9 mouse cellular contexts compared by ENCODE assay signal in genomic region chr12:79131706-79132460, GRCm38 (mm10). TPM values are rescaled to one million over a fixed set of nuclear protein-coding genes. Genes with fewer than 3 reads are reported as not detected.
DNase-seq lines count a peak whose midpoint lies in the region; ATAC-seq and TF ChIP-seq lines count a peak whose summit lies in the region.
"Had no signal": no experiment of that assay in that cellular context is flagged by ENCODE, and none has a peak within 500 bp of the region (broad histone marks: within the 10 kb centered on the region; RNA-seq: fewer than 3 reads in every experiment).

No protein-coding gene starts in this region.

- H3K9ac ChIP-seq in heart, embryonic 13.5 days = no peak overlapping the region
- 0 out of 2 replicates have a peak overlapping the region, but pooled peaks have one; percentile 20 for H3K9ac ChIP-seq in embryonic facial prominence, embryonic 12.5 days
- no peak overlapping the region for H3K9ac ChIP-seq in intestine, postnatal 0 days (ENCODE audit: low read depth, low read length)

- no peak for ATAC-seq in heart, embryonic 13.5 days (ENCODE audit: extremely low read depth, insufficient number of reproducible peaks, low FRiP score, low TSS enrichment)
- ATAC-seq in embryonic facial prominence, embryonic 12.5 days (ENCODE audit: insufficient number of reproducible peaks, insufficient read depth, low FRiP score, low TSS enrichment) = no peak
- no peak for ATAC-seq in intestine, postnatal 0 days
- peak; percentile 78; the same call in 1 of the 2 replicates for ATAC-seq in monocyte, adult 5-6 weeks (replicated peaks; ENCODE audit: insufficient number of reproducible peaks, low FRiP score, low TSS enrichment, poor library complexity, severe bottlenecking)
- no peak for ATAC-seq in erythroblast, adult 5-6 weeks (replicated peaks; ENCODE audit: low FRiP score, poor library complexity, severe bottlenecking)

- H3K4me1 ChIP-seq in heart, embryonic 13.5 days = peaks cover 23% of the 10 kb centered on the region
- H3K4me1 ChIP-seq in embryonic facial prominence, embryonic 12.5 days = peaks cover 4% of the 10 kb centered on the region; the same call in 1 of the 2 replicates
- H3K4me1 ChIP-seq in intestine, postnatal 0 days (replicated peaks; ENCODE audit: control insufficient read depth, insufficient read depth, low read length) = peaks cover 6% of the 10 kb centered on the region; the same call in 1 of the 2 replicates

- peak overlapping the region; percentile 55; the same call in 1 of the 2 replicates for H3K4me3 ChIP-seq in heart, embryonic 13.5 days
- peak overlapping the region; percentile 44; the same call in 1 of the 2 replicates for H3K4me3 ChIP-seq in embryonic facial prominence, embryonic 12.5 days
- no peak overlapping the region for H3K4me3 ChIP-seq in intestine, postnatal 0 days (ENCODE audit: low read depth, low read length)

- H3K9me3 ChIP-seq in heart, embryonic 13.5 days = no peaks in the 10 kb centered on the region
- no peaks in the 10 kb centered on the region for H3K9me3 ChIP-seq in embryonic facial prominence, embryonic 12.5 days
- H3K9me3 ChIP-seq in intestine, postnatal 0 days (ENCODE audit: control insufficient read depth) = no peaks in the 10 kb centered on the region

- H3K27me3 ChIP-seq in heart, embryonic 13.5 days (replicated peaks) = peaks cover 51% of the 10 kb centered on the region
- H3K27me3 ChIP-seq in embryonic facial prominence, embryonic 12.5 days = peaks cover 34% of the 10 kb centered on the region
- peaks cover 30% of the 10 kb centered on the region for H3K27me3 ChIP-seq in intestine, postnatal 0 days (replicated peaks; ENCODE audit: control insufficient read depth, insufficient read depth, low read length)

- H3K27ac ChIP-seq in heart, embryonic 13.5 days (replicated peaks) = no peak overlapping the region
- H3K27ac ChIP-seq in embryonic facial prominence, embryonic 12.5 days = no peak overlapping the region
- no peak overlapping the region for H3K27ac ChIP-seq in intestine, postnatal 0 days (ENCODE audit: low read depth, low read length)

- intact Hi-C loops in heart, postnatal 10 days (cut with DNase I) = no loop called here
- intact Hi-C loops in left cerebral cortex, postnatal 4 days (cut with DNase I) = no loop called here

- WGBS in heart, embryonic 13.5 days = 31% methylated on average over 5 of the region's 5 CpGs
- WGBS in embryonic facial prominence, embryonic 12.5 days = 26% methylated on average over 5 of the region's 5 CpGs
- 42% methylated on average over 5 of the region's 5 CpGs for WGBS in intestine, postnatal 0 days

- DNase-seq in heart, postnatal 10 days = no peak
- no peak for DNase-seq in right cerebral cortex, postnatal 14 days
- no peak for DNase-seq in left cerebral cortex, postnatal 4 days
- DNase-seq: cerebellum, adult 9-11 months had no signal

- H3K36me3 ChIP-seq in heart, embryonic 13.5 days = no peaks in the 10 kb centered on the region
- no peaks in the 10 kb centered on the region for H3K36me3 ChIP-seq in embryonic facial prominence, embryonic 12.5 days
- no peaks in the 10 kb centered on the region for H3K36me3 ChIP-seq in intestine, postnatal 0 days (ENCODE audit: control insufficient read depth, insufficient read depth)

- peak overlapping the region; percentile 90; the same call in 1 of the 2 replicates for H3K4me2 ChIP-seq in heart, embryonic 13.5 days
- peak overlapping the region; percentile 84; the same call in 1 of the 2 replicates for H3K4me2 ChIP-seq in embryonic facial prominence, embryonic 12.5 days (replicated peaks)
- peak overlapping the region; percentile 80 for H3K4me2 ChIP-seq in intestine, postnatal 0 days (replicated peaks; ENCODE audit: low read depth)

- no peak for TF ChIP-seq CTCF in intestine, postnatal 0 days (IDR thresholded peaks at IDR 0.05; ENCODE audit: low read depth)

RNA-seq across cellular contexts. Expression of gene Arg2, which starts 1.3 kb away (rescaled TPM):
- 0.33 and 0.60 TPM in 2 replicates for polyA plus RNA-seq in heart, embryonic 13.5 days (2015; fragmentation: Nextera tagmentation; extraction: Ambion mirVana)
- not detected for total RNA-seq in heart, postnatal 10 days (2021)
- polyA plus RNA-seq in embryonic facial prominence, embryonic 12.5 days (2016; fragmentation: Nextera tagmentation; extraction: Ambion mirVana) = 3.3 and 3.7 TPM in 2 replicates
- 1.0 TPM in 2 replicates for polyA plus RNA-seq in intestine, postnatal 0 days (2015; fragmentation: Nextera tagmentation; extraction: Ambion mirVana)
- not detected in 3 replicates for total RNA-seq in monocyte, adult 5-6 weeks (2017)
- total RNA-seq in left cerebral cortex, postnatal 4 days (2021) = 10 to 100 TPM; 13.6 to 14.0 TPM
- total RNA-seq in erythroblast, adult 5-6 weeks (2015; ENCODE audit: low replicate concordance) = 0.77 and 2.3 TPM in 2 replicates
- 0.43 and 1.1 TPM in 2 replicates for total RNA-seq in erythroblast, adult 5-6 weeks (2017; ENCODE audit: low replicate concordance)

RNA-seq across cellular contexts. Expression of gene Vti1b, which starts 40.6 kb away (rescaled TPM):
- 92.9 and 105 TPM in 2 replicates for polyA plus RNA-seq in heart, embryonic 13.5 days (2015; fragmentation: Nextera tagmentation; extraction: Ambion mirVana)
- 10 to 100 TPM; 62.1 to 69.2 TPM for total RNA-seq in heart, postnatal 10 days (2021)
- 90.6 and 98.2 TPM in 2 replicates for polyA plus RNA-seq in embryonic facial prominence, embryonic 12.5 days (2016; fragmentation: Nextera tagmentation; extraction: Ambion mirVana)
- 142 and 144 TPM in 2 replicates for polyA plus RNA-seq in intestine, postnatal 0 days (2015; fragmentation: Nextera tagmentation; extraction: Ambion mirVana)
- total RNA-seq in monocyte, adult 5-6 weeks (2017) = 199 to 253 TPM (median 246 TPM) in 3 replicates
- total RNA-seq in left cerebral cortex, postnatal 4 days (2021) = 100 to 1,000 TPM; 153 to 159 TPM
- 3.1 and 9.2 TPM in 2 replicates for total RNA-seq in erythroblast, adult 5-6 weeks (2015; ENCODE audit: low replicate concordance)
- total RNA-seq in erythroblast, adult 5-6 weeks (2017; ENCODE audit: low replicate concordance) = 31.4 and 41.3 TPM in 2 replicates

RNA-seq across cellular contexts. Expression of gene Pigh, which starts 42.4 kb away (rescaled TPM):
- polyA plus RNA-seq in heart, embryonic 13.5 days (2015; fragmentation: Nextera tagmentation; extraction: Ambion mirVana) = 14.5 and 15.4 TPM in 2 replicates
- total RNA-seq in heart, postnatal 10 days (2021) = 1 to 10 TPM; 3.3 to 5.4 TPM
- 34.9 and 36.5 TPM in 2 replicates for polyA plus RNA-seq in embryonic facial prominence, embryonic 12.5 days (2016; fragmentation: Nextera tagmentation; extraction: Ambion mirVana)
- 18.2 and 20.9 TPM in 2 replicates for polyA plus RNA-seq in intestine, postnatal 0 days (2015; fragmentation: Nextera tagmentation; extraction: Ambion mirVana)
- total RNA-seq in monocyte, adult 5-6 weeks (2017) = 8.3 to 19.9 TPM (median 8.3 TPM) in 3 replicates
- total RNA-seq in left cerebral cortex, postnatal 4 days (2021) = 1 to 10 TPM; 8.9 to 9.5 TPM
- 3.1 and 8.4 TPM in 2 replicates for total RNA-seq in erythroblast, adult 5-6 weeks (2015; ENCODE audit: low replicate concordance)
- 1.5 and 2.2 TPM in 2 replicates for total RNA-seq in erythroblast, adult 5-6 weeks (2017; ENCODE audit: low replicate concordance)

Comparison
In these comparisons a context has a peak if more than half of its experiments do, and no peak if none do; other contexts are left out.
1. RNA of gene Arg2, which starts 1.3 kb away (total RNA-seq): 13.6 to 14.0 TPM in left cerebral cortex, postnatal 4 days; 0.43 to 2.3 TPM in erythroblast, adult 5-6 weeks, not detected in heart, postnatal 10 days and not detected in monocyte, adult 5-6 weeks; every median in the first group is over 4 times any median in the second.
2. Peak in every context shown above with its lines, with median percentiles within 50 percentile points of each other: H3K4me2 ChIP-seq.